Mouse (Mus musculus): ENCODE data around the gene Mrtfb.

Gene Mrtfb

DNA sequence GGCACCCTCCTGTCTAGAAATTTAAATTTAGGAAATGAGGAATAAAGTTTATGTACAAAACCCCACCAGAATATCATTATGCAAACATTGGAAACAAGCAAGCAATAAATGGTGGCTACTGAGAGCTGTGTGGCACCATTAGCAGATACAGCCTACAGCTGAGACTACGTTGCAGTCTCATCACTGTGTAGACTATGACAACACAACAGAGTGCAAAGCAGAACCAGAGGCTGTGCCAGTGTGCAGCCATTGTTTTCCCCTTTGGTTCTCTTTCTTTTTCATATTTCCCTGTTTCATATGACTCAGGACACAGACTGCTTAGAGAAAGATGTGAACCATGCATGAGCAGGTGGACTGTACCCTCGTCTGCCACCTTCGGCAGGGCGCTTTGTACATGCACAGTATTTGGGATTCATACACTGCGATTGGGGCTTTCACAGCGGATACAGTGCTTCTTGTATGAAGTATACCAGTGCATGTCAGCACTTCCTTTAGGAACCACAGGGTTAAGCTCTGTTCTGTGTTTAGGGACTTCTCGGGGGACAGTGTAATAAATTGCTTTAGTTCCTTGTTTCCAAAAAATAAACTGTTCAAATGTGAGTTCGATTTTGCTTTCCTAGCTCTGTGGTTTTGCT, 116.7 kb downstream of the Mrtfb start:
- no peak for TF ChIP-seq NANOG (IDR thresholded peaks at IDR 0.05; ENCODE audit: borderline replicate concordance, low read length)
- no peak for TF ChIP-seq CTCF (conservative IDR thresholded peaks at IDR 0.05; ENCODE audit: low read length)
- TF ChIP-seq POU5F1 (IDR thresholded peaks at IDR 0.05; ENCODE audit: borderline replicate concordance, low read length) = no peak
- H3K27me3 ChIP-seq (ENCODE audit: insufficient read depth, low read length) = no peaks in the 10 kb centered on the region
- peaks cover 5% of the 10 kb centered on the region; the same call in 1 of the 2 replicates for H3K36me3 ChIP-seq (ENCODE audit: insufficient read depth, low read length)
- peaks cover 42% of the 10 kb centered on the region for H3K4me1 ChIP-seq (replicated peaks; ENCODE audit: low read depth, low read length)
- no peak overlapping the region for H3K4me3 ChIP-seq (replicated peaks; ENCODE audit: low read length)
- H3K9me3 ChIP-seq (ENCODE audit: low read length) = no peaks in the 10 kb centered on the region

DNA sequence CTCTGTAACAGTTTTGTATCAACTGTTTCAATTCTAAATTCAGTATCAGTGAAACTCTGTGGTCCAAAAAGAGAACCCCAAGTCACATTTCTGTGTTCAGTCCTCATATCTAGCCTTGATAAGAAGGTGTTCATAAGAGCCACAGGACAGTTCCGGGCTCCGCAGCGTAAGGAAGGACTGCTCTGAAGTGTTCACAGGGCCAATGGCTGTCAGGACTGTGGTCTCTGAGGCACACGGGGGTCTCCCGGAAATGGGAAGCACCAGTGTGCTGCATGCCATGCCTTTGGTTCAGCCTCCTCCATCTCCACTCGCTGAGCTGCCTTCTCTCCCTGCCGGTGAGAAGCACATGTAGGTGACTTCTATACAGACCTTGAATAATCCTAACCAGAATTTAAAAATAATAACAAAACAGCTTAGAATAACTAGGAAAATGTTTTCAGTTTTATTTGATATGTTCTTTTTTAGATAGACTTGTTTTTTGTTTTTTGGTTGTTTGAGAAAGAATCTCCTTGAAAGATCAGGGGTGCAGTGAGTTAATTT, 120.7 kb downstream of the Mrtfb start:
- H3K4me1 ChIP-seq (replicated peaks; ENCODE audit: low read depth, low read length) = peaks cover 27% of the 10 kb centered on the region
- no peaks in the 10 kb centered on the region for H3K9me3 ChIP-seq (ENCODE audit: low read length)
- no peaks in the 10 kb centered on the region for H3K27me3 ChIP-seq (ENCODE audit: insufficient read depth, low read length)
- peaks cover 11% of the 10 kb centered on the region for H3K36me3 ChIP-seq (ENCODE audit: insufficient read depth, low read length)
- TF ChIP-seq CTCF (conservative IDR thresholded peaks at IDR 0.05; ENCODE audit: low read length) (no peak), POU5F1 (IDR thresholded peaks at IDR 0.05; ENCODE audit: borderline replicate concordance, low read length) (no peak), NANOG (IDR thresholded peaks at IDR 0.05; ENCODE audit: borderline replicate concordance, low read length) (no peak)
- H3K4me3 ChIP-seq (replicated peaks; ENCODE audit: low read length) = no peak overlapping the region

DNA sequence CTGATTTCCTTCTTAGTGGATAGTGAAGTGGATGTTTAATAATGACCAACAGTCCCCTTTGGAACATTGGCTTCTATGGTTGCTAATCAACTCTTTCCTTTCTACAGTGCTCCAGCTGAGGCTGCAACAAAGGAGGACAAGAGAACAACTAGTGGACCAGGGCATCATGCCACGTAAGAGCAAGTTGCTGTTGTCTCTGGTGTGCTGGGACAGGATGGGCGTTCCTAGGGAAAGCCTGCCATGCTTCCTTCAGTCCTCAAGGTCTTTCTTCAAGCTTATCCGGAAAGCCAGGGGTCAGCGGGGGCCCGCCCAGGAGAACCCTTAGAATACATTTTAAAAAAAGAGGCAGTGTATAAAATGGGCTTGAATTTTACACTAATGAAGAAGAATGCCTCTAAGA, 121.9 kb downstream of the Mrtfb start:
- peaks cover 16% of the 10 kb centered on the region for H3K4me1 ChIP-seq (replicated peaks; ENCODE audit: low read depth, low read length)
- TF ChIP-seq POU5F1 (IDR thresholded peaks at IDR 0.05; ENCODE audit: borderline replicate concordance, low read length) (no peak), CTCF (conservative IDR thresholded peaks at IDR 0.05; ENCODE audit: low read length) (no peak), NANOG (IDR thresholded peaks at IDR 0.05; ENCODE audit: borderline replicate concordance, low read length) (no peak)
- no peaks in the 10 kb centered on the region for H3K9me3 ChIP-seq (ENCODE audit: low read length)
- no peak overlapping the region for H3K4me3 ChIP-seq (replicated peaks; ENCODE audit: low read length)
- H3K36me3 ChIP-seq (ENCODE audit: insufficient read depth, low read length) = peaks cover 16% of the 10 kb centered on the region
- no peaks in the 10 kb centered on the region for H3K27me3 ChIP-seq (ENCODE audit: insufficient read depth, low read length)

DNA sequence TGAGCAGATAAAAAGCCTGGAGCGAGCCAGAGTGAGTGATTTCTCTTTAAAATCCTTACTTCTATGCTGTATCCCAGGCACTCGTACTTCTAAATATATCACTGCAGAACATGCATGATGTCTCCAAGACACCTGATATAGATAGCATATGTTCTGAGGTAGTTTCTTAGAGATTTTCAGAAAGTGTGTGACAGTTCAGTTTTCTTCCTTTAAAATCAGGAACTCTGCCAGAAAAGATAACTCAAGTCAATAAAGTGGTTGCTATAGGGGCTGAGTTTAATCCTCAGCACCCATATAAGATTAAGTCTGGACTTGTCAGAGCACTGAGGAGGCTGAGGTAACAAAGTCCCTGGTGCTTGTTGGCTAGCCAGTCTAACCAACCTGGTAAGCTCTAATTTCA, 123.6 kb downstream of the Mrtfb start:
- no peaks in the 10 kb centered on the region for H3K27me3 ChIP-seq (ENCODE audit: insufficient read depth, low read length)
- TF ChIP-seq CTCF (conservative IDR thresholded peaks at IDR 0.05; ENCODE audit: low read length) (no peak), NANOG (IDR thresholded peaks at IDR 0.05; ENCODE audit: borderline replicate concordance, low read length) (no peak), POU5F1 (IDR thresholded peaks at IDR 0.05; ENCODE audit: borderline replicate concordance, low read length) (no peak)
- peaks cover 23% of the 10 kb centered on the region for H3K36me3 ChIP-seq (ENCODE audit: insufficient read depth, low read length)
- H3K4me3 ChIP-seq (replicated peaks; ENCODE audit: low read length) = no peak overlapping the region
- H3K4me1 ChIP-seq (replicated peaks; ENCODE audit: low read depth, low read length) = peaks cover 10% of the 10 kb centered on the region
- no peaks in the 10 kb centered on the region for H3K9me3 ChIP-seq (ENCODE audit: low read length)

DNA sequence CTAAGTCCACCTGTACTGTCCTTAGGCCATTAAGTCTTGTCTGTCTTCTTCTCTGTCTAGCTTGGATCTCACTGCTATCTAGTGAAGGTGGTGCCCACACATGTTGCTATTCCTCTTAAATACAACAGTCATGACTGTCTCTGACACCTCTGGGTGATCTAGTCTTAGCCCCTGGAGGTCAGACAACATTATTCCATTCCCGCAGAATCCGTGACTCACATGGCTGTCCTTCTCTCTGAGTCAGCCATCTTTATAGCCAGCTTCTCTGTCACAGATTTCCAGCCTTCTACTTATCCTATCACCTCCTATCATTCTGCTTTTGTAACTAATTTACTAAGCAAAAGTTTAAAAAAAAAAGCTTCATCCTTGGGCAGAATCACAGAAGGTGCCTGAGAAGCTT, 125.5 kb downstream of the Mrtfb start:
- H3K4me1 ChIP-seq (replicated peaks; ENCODE audit: low read depth, low read length) = peaks cover 7% of the 10 kb centered on the region
- H3K9me3 ChIP-seq (ENCODE audit: low read length) = no peaks in the 10 kb centered on the region
- no peak for TF ChIP-seq CTCF (conservative IDR thresholded peaks at IDR 0.05; ENCODE audit: low read length)
- TF ChIP-seq NANOG (IDR thresholded peaks at IDR 0.05; ENCODE audit: borderline replicate concordance, low read length) = no peak
- no peak for TF ChIP-seq POU5F1 (IDR thresholded peaks at IDR 0.05; ENCODE audit: borderline replicate concordance, low read length)
- H3K36me3 ChIP-seq (ENCODE audit: insufficient read depth, low read length) = peaks cover 42% of the 10 kb centered on the region
- H3K4me3 ChIP-seq (replicated peaks; ENCODE audit: low read length) = no peak overlapping the region
- H3K27me3 ChIP-seq (ENCODE audit: insufficient read depth, low read length) = no peaks in the 10 kb centered on the region

DNA sequence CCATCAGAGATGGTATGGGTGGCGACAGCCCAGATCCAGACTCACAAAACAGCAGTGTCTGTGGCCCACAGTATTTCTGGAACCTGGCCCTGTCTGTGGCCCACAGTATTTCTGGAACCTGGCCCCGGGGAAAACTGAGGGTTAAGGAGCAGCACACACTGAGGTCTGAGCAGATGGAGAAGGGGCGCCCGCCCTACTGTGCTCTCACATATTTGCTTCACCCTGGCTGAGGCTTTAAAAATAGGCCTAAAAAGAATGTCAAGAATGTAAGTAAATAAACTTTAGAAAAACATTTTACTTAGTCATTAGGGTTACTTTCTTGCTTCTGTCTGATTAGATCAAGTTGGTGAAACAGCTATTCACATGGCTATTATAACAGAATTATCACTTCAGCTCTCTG, 131.0 kb downstream of the Mrtfb start:
- Histone ChIP-seq H3K4me1 (replicated peaks; ENCODE audit: low read depth, low read length) (no peaks in the 10 kb centered on the region), H3K4me3 (replicated peaks; ENCODE audit: low read length) (no peak overlapping the region), H3K36me3 (ENCODE audit: insufficient read depth, low read length) (peaks cover 52% of the 10 kb centered on the region), H3K27me3 (ENCODE audit: insufficient read depth, low read length) (no peaks in the 10 kb centered on the region), H3K9me3 (ENCODE audit: low read length) (no peaks in the 10 kb centered on the region)
- TF ChIP-seq NANOG (IDR thresholded peaks at IDR 0.05; ENCODE audit: borderline replicate concordance, low read length) (no peak), POU5F1 (IDR thresholded peaks at IDR 0.05; ENCODE audit: borderline replicate concordance, low read length) (no peak), CTCF (conservative IDR thresholded peaks at IDR 0.05; ENCODE audit: low read length) (no peak)

DNA sequence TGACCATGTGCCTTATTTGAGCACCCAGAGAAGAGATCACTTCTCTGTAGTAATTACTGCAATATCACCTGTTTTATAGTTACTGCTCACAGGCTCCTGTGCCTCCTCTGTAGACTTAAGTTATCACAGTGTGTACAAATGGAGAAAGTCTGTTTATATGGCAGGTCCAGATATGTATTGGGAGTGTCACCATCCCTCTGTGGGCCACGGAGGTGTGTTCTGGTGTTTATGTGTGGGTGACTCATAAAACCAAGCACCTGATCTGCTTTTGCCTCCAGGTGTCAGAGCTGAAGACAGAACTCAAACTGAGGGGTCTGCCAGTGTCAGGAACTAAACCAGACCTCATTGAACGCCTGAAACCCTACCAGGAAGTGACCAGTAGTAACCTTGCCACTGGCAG, 144.1 kb downstream of the Mrtfb start:
- TF ChIP-seq CTCF (conservative IDR thresholded peaks at IDR 0.05; ENCODE audit: low read length) = no peak
- TF ChIP-seq NANOG (IDR thresholded peaks at IDR 0.05; ENCODE audit: borderline replicate concordance, low read length) = no peak
- no peak for TF ChIP-seq POU5F1 (IDR thresholded peaks at IDR 0.05; ENCODE audit: borderline replicate concordance, low read length)
- Histone ChIP-seq H3K27me3 (ENCODE audit: insufficient read depth, low read length) (no peaks in the 10 kb centered on the region), H3K4me3 (replicated peaks; ENCODE audit: low read length) (no peak overlapping the region), H3K4me1 (replicated peaks; ENCODE audit: low read depth, low read length) (peaks cover 32% of the 10 kb centered on the region), H3K9me3 (ENCODE audit: low read length) (no peaks in the 10 kb centered on the region), H3K36me3 (ENCODE audit: insufficient read depth, low read length) (peaks cover 90% of the 10 kb centered on the region)

DNA sequence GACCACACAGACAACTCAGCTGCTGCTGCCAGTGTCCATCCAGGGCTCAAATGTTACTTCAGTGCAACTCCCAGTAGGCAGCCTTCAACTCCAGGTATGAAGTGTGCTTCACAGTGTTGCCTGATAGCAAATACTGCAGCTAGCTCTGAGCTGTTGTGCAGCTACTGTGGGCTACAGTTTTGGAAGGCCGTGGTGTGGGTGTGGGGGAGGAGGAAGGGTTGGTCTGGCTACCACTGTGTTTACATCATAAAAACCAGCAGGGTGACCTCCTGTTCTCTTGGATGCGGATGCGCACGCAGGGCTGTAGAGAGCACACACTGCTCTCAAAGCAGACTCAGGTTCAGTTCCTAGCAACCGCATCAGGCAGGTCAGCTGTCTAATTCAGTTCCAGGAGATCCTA, 145.3 kb downstream of the Mrtfb start:
- peaks cover 91% of the 10 kb centered on the region for H3K36me3 ChIP-seq (ENCODE audit: insufficient read depth, low read length)
- peaks cover 32% of the 10 kb centered on the region for H3K4me1 ChIP-seq (replicated peaks; ENCODE audit: low read depth, low read length)
- H3K9me3 ChIP-seq (ENCODE audit: low read length) = no peaks in the 10 kb centered on the region
- no peak overlapping the region; the same call in 1 of the 2 replicates for H3K4me3 ChIP-seq (replicated peaks; ENCODE audit: low read length)
- no peak for TF ChIP-seq NANOG (IDR thresholded peaks at IDR 0.05; ENCODE audit: borderline replicate concordance, low read length)
- TF ChIP-seq CTCF (conservative IDR thresholded peaks at IDR 0.05; ENCODE audit: low read length) = no peak
- no peak for TF ChIP-seq POU5F1 (IDR thresholded peaks at IDR 0.05; ENCODE audit: borderline replicate concordance, low read length)
- H3K27me3 ChIP-seq (ENCODE audit: insufficient read depth, low read length) = no peaks in the 10 kb centered on the region

DNA sequence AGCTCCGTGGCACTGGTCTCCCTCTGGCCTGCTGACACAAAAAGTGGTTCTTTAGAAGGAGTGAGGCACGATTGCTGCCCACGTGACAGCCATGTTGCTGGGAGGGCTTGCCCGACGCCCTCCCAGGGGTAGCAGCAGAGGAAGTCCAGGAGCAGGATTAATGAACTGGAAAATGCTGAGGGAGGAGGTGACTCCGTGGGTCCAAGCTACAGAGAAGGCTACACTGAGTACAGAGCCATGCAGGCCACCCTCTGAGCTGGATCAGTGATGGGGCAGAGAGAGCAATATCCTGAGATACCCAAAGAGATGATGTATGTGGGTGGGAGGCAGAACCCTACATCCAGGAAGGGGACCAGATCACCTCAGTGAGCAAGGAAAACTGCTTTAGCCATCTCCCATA, 148.4 kb downstream of the Mrtfb start:
- H3K9me3 ChIP-seq (ENCODE audit: low read length) = no peaks in the 10 kb centered on the region
- H3K4me3 ChIP-seq (replicated peaks; ENCODE audit: low read length) = no peak overlapping the region
- TF ChIP-seq NANOG (IDR thresholded peaks at IDR 0.05; ENCODE audit: borderline replicate concordance, low read length) (no peak), POU5F1 (IDR thresholded peaks at IDR 0.05; ENCODE audit: borderline replicate concordance, low read length) (no peak)
- H3K27me3 ChIP-seq (ENCODE audit: insufficient read depth, low read length) = no peaks in the 10 kb centered on the region
- peaks cover 32% of the 10 kb centered on the region for H3K4me1 ChIP-seq (replicated peaks; ENCODE audit: low read depth, low read length)
- H3K36me3 ChIP-seq (ENCODE audit: insufficient read depth, low read length) = peaks cover 82% of the 10 kb centered on the region
